Mouse (Mus musculus): ENCODE data around the gene Fcgr2b. TPM values are rescaled to one million over a fixed set of nuclear protein-coding genes. Genes with fewer than 3 reads are reported as not detected.

Gene Fcgr2b
- polyA plus RNA-seq, 1 experiment from 2014 or later, result 0.49 TPM

DNA sequence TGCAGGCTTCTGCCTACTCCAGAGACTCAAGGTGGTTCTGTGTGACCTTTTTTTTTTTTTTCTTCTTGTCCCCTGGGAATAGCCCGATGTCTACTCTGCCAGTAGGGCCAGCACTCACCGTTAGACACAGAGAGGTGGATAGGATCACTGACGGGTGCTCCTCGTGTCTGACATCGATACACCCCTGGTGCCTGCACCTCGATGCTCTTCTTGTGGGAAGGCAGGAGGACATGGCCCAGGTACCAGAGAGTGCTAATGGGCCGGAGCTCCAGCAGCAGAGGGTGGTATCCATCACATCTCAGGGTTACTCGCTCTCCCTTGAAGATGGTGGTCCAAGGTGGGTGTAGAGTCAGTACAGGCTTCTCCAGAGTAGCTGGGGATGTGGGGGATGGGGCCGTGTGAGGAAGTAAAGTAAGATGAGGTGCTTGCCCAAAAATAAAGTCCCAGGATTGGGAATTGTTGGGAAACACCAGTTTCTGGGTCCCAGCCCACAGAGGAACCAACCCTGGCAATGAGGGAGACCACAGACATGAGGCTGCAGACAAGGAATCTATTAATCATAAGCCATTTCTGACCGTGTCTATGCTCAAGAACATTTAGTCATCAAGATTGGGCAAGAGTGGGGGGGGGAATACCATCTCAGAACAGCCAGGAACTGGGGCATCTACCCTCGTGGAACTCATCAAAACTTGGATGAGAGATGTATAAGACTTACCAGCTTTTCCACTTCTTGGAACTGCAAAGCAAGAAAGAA lies 64.3 kb downstream of the Fcgr2b start:
- H3K4me2 ChIP-seq (replicated peaks), result no peak overlapping the region
- H3K9me3 ChIP-seq (replicated peaks), result no peaks in the 10 kb centered on the region
- WGBS, result 84% methylated on average over 11 of the region's 11 CpGs
- peaks cover 27% of the 10 kb centered on the region for H3K27me3 ChIP-seq
- no peak overlapping the region for H3K9ac ChIP-seq
- H3K4me1 ChIP-seq, result peaks cover 13% of the 10 kb centered on the region; the same call in 1 of the 2 replicates
- H3K27ac ChIP-seq, result no peak overlapping the region
- H3K36me3 ChIP-seq, result no peaks in the 10 kb centered on the region
- no peak overlapping the region for H3K4me3 ChIP-seq
- ATAC-seq (ENCODE audit: low FRiP score), result no peak

Other genes starting within 250 kb of the Fcgr2b start
- gene Atf6, start 108.8 kb downstream of the Fcgr2b start, polyA plus RNA-seq (2016; fragmentation: Nextera tagmentation; extraction: Ambion mirVana), result 10.3 and 11.3 TPM in 2 replicates
- 0.63 TPM in 1 of 2 replicates, not detected in the other for gene Gm26620, start 91.5 kb downstream of the Fcgr2b start, polyA plus RNA-seq (2016; fragmentation: Nextera tagmentation; extraction: Ambion mirVana)
- 35.4 and 35.9 TPM in 2 replicates for gene Dusp12, start 91.0 kb downstream of the Fcgr2b start, polyA plus RNA-seq (2016; fragmentation: Nextera tagmentation; extraction: Ambion mirVana)
- gene Fcrlb, start 63.6 kb downstream of the Fcgr2b start, polyA plus RNA-seq (2016; fragmentation: Nextera tagmentation; extraction: Ambion mirVana), result not detected in 2 replicates
- gene Fcrla, start 49.0 kb downstream of the Fcgr2b start, polyA plus RNA-seq (2016; fragmentation: Nextera tagmentation; extraction: Ambion mirVana), result not detected in 2 replicates
- 0.25 and 0.45 TPM in 2 replicates for gene Fcgr4, start 42.4 kb upstream of the Fcgr2b start, polyA plus RNA-seq (2016; fragmentation: Nextera tagmentation; extraction: Ambion mirVana)
- gene Fcgr3, start 88.4 kb upstream of the Fcgr2b start, polyA plus RNA-seq (2016; fragmentation: Nextera tagmentation; extraction: Ambion mirVana), result 7.2 and 9.1 TPM in 2 replicates
- 9.8 and 14.1 TPM in 2 replicates for gene Cfap126, start 137.4 kb upstream of the Fcgr2b start, polyA plus RNA-seq (2016; fragmentation: Nextera tagmentation; extraction: Ambion mirVana)
- 214 and 218 TPM in 2 replicates for gene Sdhc, start 174.1 kb upstream of the Fcgr2b start, polyA plus RNA-seq (2016; fragmentation: Nextera tagmentation; extraction: Ambion mirVana)
- 2.4 and 4.2 TPM in 2 replicates for gene Mpz, start 174.2 kb upstream of the Fcgr2b start, polyA plus RNA-seq (2016; fragmentation: Nextera tagmentation; extraction: Ambion mirVana)
- 22.8 and 28.7 TPM in 2 replicates for gene Pcp4l1, start 219.7 kb upstream of the Fcgr2b start, polyA plus RNA-seq (2016; fragmentation: Nextera tagmentation; extraction: Ambion mirVana)
- gene Nr1i3, start 237.4 kb upstream of the Fcgr2b start, polyA plus RNA-seq (2016; fragmentation: Nextera tagmentation; extraction: Ambion mirVana), result 0.15 and 0.39 TPM in 2 replicates
- gene Tomm40l, start 246.0 kb upstream of the Fcgr2b start, polyA plus RNA-seq (2016; fragmentation: Nextera tagmentation; extraction: Ambion mirVana), result 28.1 and 31.9 TPM in 2 replicates
- gene Apoa2, start 248.5 kb upstream of the Fcgr2b start, polyA plus RNA-seq (2016; fragmentation: Nextera tagmentation; extraction: Ambion mirVana), result 2.7 and 4.2 TPM in 2 replicates

Measured in hindbrain, embryonic 12.5 days (tissue).